ENCODE assay signal across 12 mouse cellular contexts in genomic region chr1:143903234-143903633, GRCm38 (mm10).
"Had no signal": no experiment of that assay in that cellular context is flagged by ENCODE, and none has a peak within 500 bp of the region (broad histone marks: within the 10 kb centered on the region; RNA-seq: fewer than 3 reads in every experiment).

No protein-coding gene starts in this region.

- H3K9me3 ChIP-seq: limb, embryonic 12.5 days; liver, embryonic 13.5 days; midbrain, embryonic 13.5 days; stomach, embryonic 15.5 days had no signal

- H3K27ac ChIP-seq: limb, embryonic 12.5 days; liver, embryonic 13.5 days; macrophage; midbrain, embryonic 13.5 days; stomach, embryonic 15.5 days had no signal

- H3K9ac ChIP-seq: limb, embryonic 12.5 days; liver, embryonic 13.5 days; liver, postnatal 0 days; midbrain, embryonic 13.5 days; stomach, embryonic 15.5 days had no signal

- H3K4me2 ChIP-seq: limb, embryonic 12.5 days; liver, embryonic 13.5 days; midbrain, embryonic 13.5 days; stomach, embryonic 15.5 days had no signal

- H3K27me3 ChIP-seq: limb, embryonic 12.5 days; liver, embryonic 13.5 days; midbrain, embryonic 13.5 days; stomach, embryonic 15.5 days had no signal

- H3K4me3 ChIP-seq: limb, embryonic 12.5 days; liver, embryonic 13.5 days; midbrain, embryonic 13.5 days; stomach, embryonic 15.5 days had no signal

- H3K36me3 ChIP-seq: limb, embryonic 12.5 days; liver, embryonic 13.5 days; midbrain, embryonic 13.5 days; stomach, embryonic 15.5 days had no signal

- H3K4me1 ChIP-seq: limb, embryonic 12.5 days; liver, embryonic 13.5 days; midbrain, embryonic 13.5 days; stomach, embryonic 15.5 days had no signal

- ATAC-seq: intestine, postnatal 0 days; liver, postnatal 0 days; midbrain, embryonic 13.5 days had no signal

- DNase-seq: kidney, adult 8-10 months; kidney, postnatal 25 days; liver; liver, embryonic 13.5 days; liver, postnatal 0 days; thymus, adult 2 months; thymus, postnatal 25 days had no signal
